Mouse (Mus musculus): ENCODE data around the gene Dnajc13. TPM values are rescaled to one million over a fixed set of nuclear protein-coding genes. Genes with fewer than 3 reads are reported as not detected.

The Dnajc13 gene
- total and polyA plus RNA-seq, 3 experiments, result 24.1 to 59.0 (median 31.1) TPM

DNA sequence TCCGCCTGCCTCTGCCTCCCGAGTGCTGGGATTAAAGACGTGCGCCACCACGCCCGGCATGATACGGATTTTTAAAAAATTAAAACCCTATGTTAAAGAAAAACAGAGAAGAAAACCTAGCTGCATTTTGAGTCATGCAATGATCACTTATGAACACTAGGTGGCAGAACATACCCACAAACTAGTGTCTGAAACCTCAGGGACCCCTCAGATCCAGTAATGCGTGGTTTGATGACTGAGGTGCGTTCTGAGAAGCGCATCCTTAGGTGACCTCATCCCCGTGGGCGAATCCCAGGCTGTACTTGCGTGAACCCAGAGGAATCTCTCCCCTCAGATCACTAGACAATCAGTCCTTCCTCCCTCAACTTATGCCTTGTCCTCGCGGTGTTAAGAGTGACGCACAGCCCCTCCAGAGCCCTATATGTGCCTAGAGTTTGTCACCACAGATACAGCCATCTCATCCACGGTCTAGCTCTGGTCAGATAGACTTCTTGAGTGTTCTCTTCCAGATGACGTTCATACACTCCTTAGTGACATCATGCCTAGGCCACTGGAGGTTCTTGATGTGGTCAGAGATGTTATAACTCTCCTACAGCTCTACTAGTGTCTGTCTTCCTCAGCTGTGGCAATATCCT is 14.9 kb upstream of the Dnajc13 start (continued):
- TF ChIP-seq USF2 (IDR thresholded peaks at IDR 0.05; ENCODE audit: borderline replicate concordance in 1 of 2, insufficient read depth in 1 of 2, low read depth in 1 of 2, low read length in 2 of 2) (no peak), MAZ (IDR thresholded peaks at IDR 0.05; ENCODE audit: low read depth, low read length) (no peak)

DNA sequence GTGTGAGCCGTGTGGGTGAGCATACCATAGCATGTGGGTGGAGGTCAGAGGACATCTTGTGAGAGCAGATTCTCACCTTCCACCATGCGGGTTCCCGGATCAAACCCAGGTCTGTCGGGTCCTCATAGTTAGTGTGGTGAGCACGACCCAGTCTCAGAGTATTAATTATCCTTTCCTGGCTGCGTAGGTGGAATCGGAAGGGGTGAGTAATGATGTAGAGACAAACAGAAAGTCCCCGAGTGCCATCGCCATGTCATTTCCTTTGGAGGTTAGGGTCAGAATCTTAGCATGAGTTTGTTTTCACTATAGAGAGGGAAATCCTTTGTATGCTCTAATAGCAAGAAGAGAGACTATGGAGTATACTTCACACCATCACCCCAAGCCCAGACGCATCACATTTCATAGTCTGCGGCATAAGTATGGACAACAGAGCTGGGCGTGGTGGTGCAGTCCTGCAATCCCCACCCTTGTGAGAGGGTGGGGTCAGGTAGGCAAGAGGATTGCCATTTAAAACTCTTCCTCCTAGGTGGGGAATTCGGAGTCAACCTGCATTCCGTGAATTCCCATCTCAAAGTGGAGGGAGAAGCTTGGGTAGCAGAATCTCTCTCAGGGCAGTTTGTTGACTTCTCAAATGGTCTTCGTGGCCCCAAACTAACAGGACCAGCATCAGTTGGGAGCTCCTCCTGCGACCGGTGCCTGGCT is 12.5 kb upstream of the Dnajc13 start:
- Histone ChIP-seq H3K9me3 (replicated peaks; ENCODE audit: insufficient read depth, low read length) (no peaks in the 10 kb centered on the region), H3K9ac (ENCODE audit: control insufficient read depth, low read depth, low read length, poor library complexity, severe bottlenecking) (no peak overlapping the region), H3K4me1 (ENCODE audit: control insufficient read depth in 1 of 2, insufficient read depth in 2 of 2, low read length in 2 of 2) (peaks cover 4 to 16% of the 10 kb centered on the region in 2 experiments), H3K79me2 (ENCODE audit: control insufficient read depth, insufficient read depth, low read length, poor library complexity) (no peaks in the 10 kb centered on the region), H3K27me3 (ENCODE audit: control insufficient read depth in 1 of 2, insufficient read depth in 2 of 2, low read length in 2 of 2) (0 out of 4 replicates have a peak, but pooled peaks cover 0 to 1% of the 10 kb centered on the region in 2 experiments), H3K4me3 (ENCODE audit: control insufficient read depth in 1 of 2, insufficient read depth in 1 of 2, low read depth in 2 of 2, low read length in 2 of 2) (no peak overlapping the region), H3K36me3 (ENCODE audit: control insufficient read depth in 1 of 2, insufficient read depth in 2 of 2, low read length in 2 of 2) (peaks cover 0 to 8% of the 10 kb centered on the region in 2 experiments; a peak in 2 of 4 replicates), H3K27ac (ENCODE audit: control insufficient read depth, low read depth, low read length) (no peak overlapping the region)
- DNase-seq (ENCODE audit: low read depth, low spot score), result no peak
- TF ChIP-seq MAX (IDR thresholded peaks at IDR 0.05; ENCODE audit: low read length) (no peak), BHLHE40 (IDR thresholded peaks at IDR 0.05; ENCODE audit: borderline replicate concordance, low read depth, low read length) (no peak), CHD1 (IDR thresholded peaks at IDR 0.05; ENCODE audit: low read depth, low read length) (no peak), ELF1 (IDR thresholded peaks at IDR 0.05; ENCODE audit: low read depth, low read length) (no peak), POLR2AphosphoS2 (IDR thresholded peaks at IDR 0.05; ENCODE audit: low read length) (no peak), USF2 (IDR thresholded peaks at IDR 0.05; ENCODE audit: borderline replicate concordance in 1 of 2, insufficient read depth in 1 of 2, low read depth in 1 of 2, low read length in 2 of 2) (no peak), MEF2A (IDR thresholded peaks at IDR 0.05; ENCODE audit: extremely low read depth, insufficient replicate concordance, low read depth, low read length, poor library complexity, severe bottlenecking) (no peak), ETS1 (IDR thresholded peaks at IDR 0.05; ENCODE audit: low read depth, low read length) (no peak), NRF1 (IDR thresholded peaks at IDR 0.05; ENCODE audit: insufficient read depth, low read depth, low read length, poor library complexity, severe bottlenecking) (no peak), HCFC1 (IDR thresholded peaks at IDR 0.05; ENCODE audit: low read depth, low read length) (no peak), CTCF (IDR thresholded peaks at IDR 0.05 in 2 of 3, conservative IDR thresholded peaks at IDR 0.05 in 1 of 3; ENCODE audit: control insufficient read depth in 1 of 3, insufficient read depth in 1 of 3, low read depth in 2 of 3, low read length in 3 of 3, poor library complexity in 1 of 3, severe bottlenecking in 1 of 3) (no peak), SIN3A (IDR thresholded peaks at IDR 0.05; ENCODE audit: low read length) (no peak), GATA1 (IDR thresholded peaks at IDR 0.05; ENCODE audit: low read depth, low read length) (no peak), RCOR1 (IDR thresholded peaks at IDR 0.05; ENCODE audit: low read depth, low read length) (no peak), TCF12 (IDR thresholded peaks at IDR 0.05; ENCODE audit: low read depth, low read length) (no peak), E2F4 (IDR thresholded peaks at IDR 0.05; ENCODE audit: borderline replicate concordance, low read depth, low read length) (no peak)
